Mouse (Mus musculus) embryo, embryonic 10.5 days (tissue): ENCODE measurements around the gene Pde9a.

Experiments used
- DNase-seq: peaks from one replicate; pipeline ENCODE4 v3.0.0-alpha.2; 2015; ENCODE audit warnings: low spot score

The Pde9a gene

DNA sequence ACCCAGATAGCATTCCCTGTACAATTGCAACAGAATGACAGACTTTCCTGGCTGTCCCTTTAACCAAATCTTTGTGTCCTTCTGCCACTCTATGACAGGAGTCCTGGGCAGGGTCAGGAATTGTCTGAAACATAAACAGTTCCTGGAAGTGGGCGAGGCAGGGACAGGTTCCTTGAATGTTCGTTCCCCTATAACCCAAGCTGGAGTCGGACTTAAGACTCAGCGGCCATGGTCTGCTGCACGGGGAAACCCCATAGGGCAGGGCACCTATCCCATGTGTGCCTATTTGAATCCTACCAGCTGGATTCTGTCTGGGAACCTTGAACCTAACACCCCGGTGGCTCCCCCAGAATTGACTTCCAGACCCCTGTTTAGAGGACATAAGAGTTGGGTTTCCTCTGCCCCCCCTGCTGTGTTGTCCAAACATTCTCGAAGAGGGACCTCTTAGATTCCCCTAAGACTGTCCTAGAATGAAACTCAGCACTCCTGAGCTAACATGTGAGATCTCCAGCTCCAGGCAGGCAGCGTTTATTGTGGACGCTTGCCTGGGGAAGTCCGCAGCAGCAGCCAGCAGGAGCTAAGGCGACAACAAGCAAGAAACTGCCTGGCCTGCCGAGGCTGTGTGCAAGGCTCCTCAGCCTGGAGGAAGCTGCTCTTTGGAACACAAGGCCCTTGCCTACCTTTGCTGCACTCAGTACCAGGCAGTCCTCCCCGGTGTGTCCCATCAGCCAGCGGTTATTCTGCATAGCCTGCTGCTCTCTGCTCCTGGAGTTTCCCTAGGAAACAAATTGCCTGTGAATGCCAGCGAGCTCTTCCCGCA, 48.2 kb downstream of the Pde9a start:
- no peak for DNase-seq

GRCm38 (mm10) chr17:31434825-31435325, 48.9 kb downstream of the Pde9a start:
- DNase-seq = peak; percentile 34

DNA sequence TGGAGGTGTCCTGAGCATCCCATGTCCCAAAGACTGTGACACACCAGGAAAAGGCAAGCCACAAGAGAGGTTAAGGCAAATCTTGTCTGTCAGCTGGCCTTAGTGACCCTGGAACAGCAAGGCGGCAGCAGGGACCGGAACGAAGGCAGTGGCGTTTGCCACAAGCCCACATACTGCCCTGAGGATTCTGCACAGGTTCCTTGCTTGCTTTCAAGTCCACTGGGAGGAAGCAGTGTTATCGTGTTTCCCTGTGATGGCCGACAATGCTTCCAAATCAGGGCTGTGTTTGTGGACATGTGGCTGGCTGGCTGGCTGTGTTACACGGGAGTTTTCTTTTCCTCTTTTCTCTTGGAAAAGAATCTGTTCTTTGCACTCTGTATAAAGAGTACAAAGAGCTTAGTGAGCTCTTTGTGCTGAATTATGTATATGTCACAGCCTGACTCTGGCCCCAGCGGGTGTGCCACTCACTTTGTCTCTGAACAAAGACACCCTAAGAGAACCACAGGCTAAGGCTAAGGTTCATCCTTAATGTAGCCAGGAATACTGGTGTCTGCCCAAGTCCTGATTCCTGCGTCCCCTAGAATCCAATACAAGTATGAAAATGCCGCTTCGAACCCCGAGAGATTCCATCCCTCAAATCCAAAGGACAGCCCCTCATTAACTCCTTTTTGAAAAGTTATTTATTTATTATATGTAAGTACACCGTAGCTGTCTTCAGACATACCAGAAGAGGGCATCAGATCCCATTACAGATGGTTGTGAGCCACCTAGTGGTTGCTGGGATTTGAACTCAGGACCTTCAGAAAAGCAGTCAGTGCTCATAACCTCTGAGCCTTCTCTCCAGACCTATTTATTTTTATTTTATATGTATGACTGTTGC, 50.2 kb downstream of the Pde9a start:
- peak; percentile 41 for DNase-seq

GRCm38 (mm10) chr17:31436814-31437406, 50.9 kb downstream of the Pde9a start:
- DNase-seq = no peak

GRCm38 (mm10) chr17:31437482-31437881, 51.5 kb downstream of the Pde9a start:
- DNase-seq = no peak

DNA sequence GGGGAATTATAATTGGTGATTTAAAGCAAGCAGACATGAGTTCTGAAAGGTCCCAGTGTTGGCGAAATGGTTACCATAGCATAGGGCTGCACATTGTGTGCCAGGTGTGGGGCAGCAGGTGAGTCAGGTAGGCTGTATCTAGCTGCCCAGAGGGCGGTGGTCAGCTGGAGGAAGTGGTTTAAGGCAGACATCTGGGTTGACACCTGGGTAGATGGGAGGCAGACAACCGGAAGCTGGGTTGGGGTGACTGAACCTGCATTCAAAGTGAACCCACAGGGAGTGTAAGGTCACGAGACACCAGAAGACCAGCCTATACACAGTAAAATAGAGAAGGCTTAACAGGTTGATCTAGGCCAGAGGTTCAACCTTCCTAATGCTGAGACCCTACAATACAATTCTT, 54.0 kb downstream of the Pde9a start:
- no peak for DNase-seq

GRCm38 (mm10) chr17:31442513-31442912, 56.5 kb downstream of the Pde9a start:
- DNase-seq = no peak

DNA sequence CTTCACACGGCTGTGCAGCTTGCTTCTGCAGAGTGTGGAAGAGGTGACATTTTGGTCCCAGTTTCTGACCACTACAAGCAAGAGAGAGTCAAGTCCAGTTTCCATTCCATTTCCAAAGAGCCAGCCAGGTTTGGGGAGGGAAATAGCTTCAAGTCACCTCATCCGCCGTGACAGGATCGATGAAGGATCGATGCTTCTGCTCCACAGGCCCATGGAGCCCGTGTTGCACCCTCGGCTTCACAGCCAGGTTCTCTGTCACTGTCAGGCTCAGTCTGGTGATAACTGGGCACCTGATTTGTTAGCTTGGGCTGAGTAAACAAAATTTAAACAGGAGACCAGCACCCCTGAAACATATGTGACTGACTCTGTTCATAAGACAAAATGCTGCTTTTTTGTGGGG, 58.2 kb downstream of the Pde9a start:
- DNase-seq = no peak

DNA sequence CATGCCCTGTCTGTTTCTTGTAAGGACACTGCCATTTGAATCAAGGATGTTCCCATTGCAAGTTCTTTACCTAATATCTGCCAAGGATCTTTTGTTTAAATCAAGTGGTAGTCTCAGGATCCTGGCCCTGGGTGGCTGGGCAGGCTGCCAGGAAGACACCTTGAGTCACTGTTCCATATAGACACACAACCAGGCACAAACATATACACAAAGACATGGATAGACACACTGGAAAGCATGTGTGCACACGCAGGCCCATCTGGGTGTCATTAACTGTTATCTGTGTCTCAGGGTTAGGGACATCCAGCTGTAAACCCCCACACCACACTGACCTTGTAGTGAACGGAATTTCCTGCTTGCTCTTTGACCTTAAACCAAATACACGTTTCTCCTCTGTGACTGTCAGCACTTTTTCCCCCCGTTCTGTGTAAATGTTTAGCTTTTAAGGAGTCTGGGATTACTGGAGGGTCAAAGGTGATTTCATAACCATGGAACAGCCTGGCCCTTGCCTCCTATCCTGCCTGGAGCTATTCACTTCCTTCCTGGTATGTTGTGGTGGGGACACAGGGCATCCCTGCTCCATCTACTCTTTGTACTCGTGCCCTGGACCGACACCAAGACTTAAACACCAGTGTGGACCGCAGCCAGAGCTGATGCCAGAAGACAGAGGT, 59.2 kb downstream of the Pde9a start:
- peak; percentile 73 for DNase-seq

GRCm38 (mm10) chr17:31447766-31448165, 61.8 kb downstream of the Pde9a start:
- no peak for DNase-seq

DNA sequence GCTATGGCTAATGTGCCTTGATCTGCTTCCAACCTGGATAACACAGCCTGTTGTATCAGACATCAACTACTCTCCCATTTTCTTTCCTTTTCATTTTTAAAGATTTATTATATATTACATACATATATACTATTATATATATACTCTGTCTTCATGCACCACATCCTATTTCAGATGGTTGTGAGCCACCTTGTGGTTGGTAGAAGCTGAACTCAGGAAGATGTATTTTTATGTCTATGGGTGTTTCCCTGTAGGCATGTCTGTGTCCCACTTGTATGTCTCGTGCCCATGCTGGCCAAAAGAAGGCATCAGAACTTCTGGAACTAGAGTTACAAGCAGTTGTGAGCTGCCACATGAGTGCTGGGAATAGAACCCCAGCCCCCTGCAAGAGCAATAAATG, 62.5 kb downstream of the Pde9a start:
- DNase-seq = no peak

DNA sequence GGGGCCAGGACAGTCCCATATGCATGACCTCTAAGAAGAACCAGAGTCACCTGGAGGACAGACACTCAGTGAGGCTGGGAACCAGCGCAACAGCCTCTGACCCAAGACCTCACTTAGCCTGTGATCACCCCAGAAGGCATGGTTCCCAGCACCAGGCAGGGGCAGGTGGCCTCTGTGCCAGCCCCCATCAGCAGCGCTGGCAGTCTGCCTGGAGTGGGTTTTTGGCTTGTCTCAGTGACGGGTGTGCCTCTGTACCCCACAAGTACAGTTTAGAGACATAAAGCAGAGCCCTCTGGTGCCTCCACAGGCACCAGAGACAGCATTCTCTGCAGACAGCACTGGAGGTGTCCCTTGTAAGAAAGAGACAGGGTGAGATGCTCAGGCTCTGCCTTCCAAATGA, 64.2 kb downstream of the Pde9a start:
- DNase-seq = no peak

- DNase-seq = no peak
Observed at GRCm38 (mm10) chr17:31451179-31451708, 65.2 kb downstream of the Pde9a start.

GRCm38 (mm10) chr17:31452816-31453215, 66.8 kb downstream of the Pde9a start:
- no peak for DNase-seq

DNA sequence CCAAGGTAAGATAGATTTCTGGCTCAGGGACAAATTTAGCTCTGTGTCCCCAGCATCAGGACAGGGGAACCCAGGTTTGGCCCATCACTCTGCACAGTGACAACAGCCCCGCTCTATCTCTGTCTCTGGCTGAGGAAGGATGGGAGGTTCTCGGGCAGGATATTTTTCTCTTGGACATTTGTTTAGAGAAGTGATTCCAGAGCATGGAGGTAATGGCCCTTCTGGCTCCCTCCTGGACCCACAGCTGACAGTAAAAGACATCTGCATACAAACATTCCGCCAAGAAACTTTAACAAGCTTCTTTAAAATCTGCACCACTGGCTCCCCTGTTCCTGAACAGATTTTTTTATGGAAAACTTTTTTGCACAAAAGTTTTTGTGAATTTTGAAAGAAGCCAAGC, 67.5 kb downstream of the Pde9a start:
- DNase-seq = no peak

GRCm38 (mm10) chr17:31454056-31454455, 68.0 kb downstream of the Pde9a start:
- no peak for DNase-seq

- DNase-seq = no peak
Observed at GRCm38 (mm10) chr17:31456723-31457567, 70.9 kb downstream of the Pde9a start.

GRCm38 (mm10) chr17:31460416-31460815, 74.4 kb downstream of the Pde9a start:
- DNase-seq = no peak

DNA sequence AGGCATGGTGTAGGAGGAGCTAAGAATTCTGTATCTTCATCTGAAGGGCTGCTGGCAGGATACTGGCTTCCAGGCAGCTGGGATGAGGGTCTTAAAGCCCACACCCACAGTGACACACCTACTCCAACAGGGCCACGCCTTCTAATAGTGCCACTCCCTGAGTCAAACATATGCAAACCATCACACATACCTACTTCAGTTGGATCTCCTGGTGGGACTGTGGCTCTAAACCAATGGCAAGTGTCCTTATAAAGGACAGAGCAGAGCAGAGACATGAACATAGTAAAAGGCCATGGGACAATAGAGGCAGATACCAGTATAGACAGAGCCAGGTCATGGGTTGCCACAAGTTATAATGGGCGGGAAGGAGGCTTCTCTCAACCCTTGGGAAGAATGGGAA, 76.5 kb downstream of the Pde9a start:
- DNase-seq = no peak

- no peak for DNase-seq
Observed at GRCm38 (mm10) chr17:31466854-31467253, 80.8 kb downstream of the Pde9a start.

DNA sequence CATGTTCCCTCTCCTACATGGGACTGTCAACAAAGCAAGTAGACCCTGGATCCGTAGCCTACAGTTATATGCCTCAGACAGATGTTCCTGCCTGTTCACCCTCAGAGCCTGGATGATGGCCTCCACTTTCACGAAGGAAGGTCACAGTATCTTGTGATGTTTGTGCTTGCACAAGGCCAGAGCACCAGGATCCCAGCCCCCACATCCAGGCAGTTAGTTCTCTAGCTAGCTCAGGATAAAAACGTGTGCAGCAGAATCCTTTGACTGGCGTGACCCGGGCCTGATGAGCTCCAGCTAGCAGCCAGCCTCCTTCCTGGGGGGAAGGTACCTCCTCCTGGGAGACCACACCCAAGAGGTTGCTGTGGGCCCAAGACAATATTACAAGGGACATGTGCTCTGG, 82.5 kb downstream of the Pde9a start:
- DNase-seq = no peak
